Mouse (Mus musculus) left cerebral cortex, adult 8-10 months (tissue): ENCODE data around the gene Icam1. TPM values are rescaled to one million over a fixed set of nuclear protein-coding genes. Genes with fewer than 3 reads are reported as not detected.

Experiments
- DNase-seq, 2 experiments: peaks; one replicate each; pipeline ENCODE4 v3.0.0; 2022; ENCODE audit warnings: low spot score in 2 of 2
- total RNA-seq, 4 experiments: library from RNA; stranded (reverse); gene quantifications; 2 replicates each; pipeline ENCODE4 v1.2.4; 2022

The Icam1 gene
- total RNA-seq = 1 to 10 TPM; 2.2 to 4.8 (median 4.1) TPM

DNA sequence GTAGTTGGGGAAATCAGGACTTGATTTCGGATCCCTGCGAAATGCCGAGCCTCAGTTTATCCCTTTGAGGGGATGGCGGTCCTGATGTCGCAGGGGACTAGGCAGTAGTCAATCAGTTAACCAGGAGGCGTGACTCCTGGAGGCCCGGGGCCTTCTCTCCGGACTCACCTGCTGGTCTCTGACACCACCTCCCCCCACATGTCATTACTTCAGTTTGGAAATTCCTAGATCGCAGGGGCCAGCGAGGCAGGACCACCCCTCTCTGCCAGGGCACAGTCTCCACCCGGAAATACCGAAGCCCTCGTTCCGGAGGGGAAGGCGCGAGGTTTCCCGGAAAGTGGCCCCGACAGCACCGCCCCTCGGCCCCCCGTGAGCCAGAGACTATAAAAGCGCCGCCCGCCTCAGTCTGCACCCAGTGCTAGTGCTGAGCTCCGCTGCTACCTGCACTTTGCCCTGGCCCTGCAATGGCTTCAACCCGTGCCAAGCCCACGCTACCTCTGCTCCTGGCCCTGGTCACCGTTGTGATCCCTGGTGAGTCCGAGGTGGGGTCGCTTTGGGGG is at the start of gene Icam1:
Icam1 (plus strand) TSS at position 415 of the 560 bp plus-strand sequence.
- DNase-seq = no peak

DNA sequence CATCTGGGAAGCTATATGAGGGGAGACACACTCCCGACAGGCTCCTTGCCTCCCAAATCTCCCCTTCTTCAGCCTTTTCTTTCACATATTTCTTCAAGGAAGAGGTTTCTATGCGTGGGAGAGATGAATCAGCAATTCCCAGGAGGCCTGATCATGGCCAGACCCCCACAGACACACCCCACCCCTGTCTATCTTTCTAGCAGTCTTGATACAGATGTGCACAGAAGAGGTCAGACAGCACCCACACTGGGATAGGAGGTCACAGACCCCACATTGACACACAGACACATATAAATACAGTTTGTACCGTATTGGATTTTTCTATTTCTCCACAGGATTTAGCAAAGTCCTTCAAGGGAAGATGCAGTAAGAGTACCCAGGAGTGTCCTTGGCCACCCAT is 49.8 kb upstream of the Icam1 start:
- DNase-seq = no peak

DNA sequence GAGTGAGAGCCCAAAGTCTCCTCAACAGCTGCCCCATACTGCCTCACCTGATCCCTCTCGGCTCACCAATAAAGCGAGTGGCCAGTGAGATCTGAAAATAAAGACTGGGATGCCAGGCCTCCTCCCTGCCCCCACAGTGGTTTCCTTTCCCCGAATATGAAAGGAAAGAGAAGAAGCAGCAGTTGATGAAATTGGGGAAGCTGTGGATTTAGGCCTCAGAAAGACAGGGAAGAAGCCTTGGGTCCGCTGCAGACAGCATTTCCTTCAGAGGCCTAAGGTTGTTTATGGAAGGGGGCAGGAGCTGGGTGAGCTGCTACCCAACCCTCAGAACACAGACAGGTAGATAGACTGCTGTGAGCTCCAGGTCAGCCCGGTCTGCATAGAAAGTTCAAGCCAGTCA is 49.0 kb upstream of the Icam1 start:
- no peak for DNase-seq

DNA sequence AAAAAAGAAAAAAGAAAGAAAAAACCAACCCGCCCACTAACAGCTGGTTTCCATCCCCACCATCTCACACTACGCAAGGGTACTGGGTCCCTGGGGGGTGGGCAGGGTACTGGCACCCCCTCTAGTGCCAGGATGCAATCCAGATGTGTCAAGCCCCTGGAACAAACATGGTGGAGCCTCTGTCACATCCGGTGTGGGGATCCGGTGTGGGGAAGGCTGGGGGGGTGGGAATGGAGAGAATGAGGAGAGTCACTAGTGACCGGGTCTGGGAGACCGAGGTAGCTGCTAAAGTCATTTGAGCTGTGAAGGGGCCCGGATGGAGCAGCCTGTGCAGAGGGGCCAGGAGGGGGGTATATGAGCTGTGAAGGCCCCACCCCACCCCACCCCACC is 44.0 kb upstream of the Icam1 start:
- DNase-seq = no peak

- DNase-seq = peak; percentile 44 to 66
Measured at GRCm38 (mm10) chr9:20972141-20972992, 43.4 kb upstream of the Icam1 start.

DNA sequence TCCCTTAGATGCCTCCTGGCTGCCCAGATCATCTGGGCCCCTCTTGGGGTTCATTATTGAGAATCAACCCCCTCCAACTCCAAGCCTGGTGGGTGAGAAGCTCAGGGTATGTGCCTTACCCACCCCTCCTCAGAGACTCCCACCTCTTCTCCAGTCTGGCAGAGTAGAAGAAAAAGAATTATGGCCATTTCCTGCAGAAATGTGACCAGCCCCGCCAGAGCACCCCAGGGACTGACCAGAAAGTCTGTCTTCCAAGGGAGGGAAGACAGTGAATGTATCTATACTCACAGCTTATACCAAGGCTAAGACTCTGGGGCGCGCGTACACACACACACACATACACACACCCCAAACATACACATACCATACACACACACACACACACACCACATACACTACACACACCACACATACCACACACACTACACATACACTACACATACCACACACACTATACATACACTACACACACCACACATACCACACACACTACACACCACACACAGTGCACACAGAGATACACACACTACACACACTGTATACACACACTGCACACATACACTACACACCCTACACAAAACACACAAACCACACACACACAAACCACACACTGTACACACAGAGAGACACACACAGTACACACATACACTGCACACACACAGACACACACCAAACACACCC is 42.6 kb upstream of the Icam1 start:
- no peak for DNase-seq

DNA sequence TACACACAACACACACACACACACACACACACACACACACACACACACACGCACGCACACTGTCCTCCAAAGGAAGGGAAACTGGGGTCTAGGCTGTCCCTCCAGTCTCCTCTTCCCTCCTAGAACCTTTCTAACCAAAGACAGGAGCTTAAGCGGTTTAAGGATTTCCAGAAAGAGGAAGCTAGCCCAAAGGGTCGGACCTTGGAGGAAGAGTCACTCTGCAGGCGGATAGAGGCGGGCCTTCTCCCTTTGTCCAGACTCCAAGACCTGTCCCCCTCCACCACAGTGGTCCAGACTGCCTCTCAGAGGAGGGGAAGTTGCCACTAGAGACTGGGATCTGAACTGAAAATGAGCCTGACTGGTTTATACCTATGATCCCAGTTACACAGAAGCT is 42.1 kb upstream of the Icam1 start:
- DNase-seq = no peak

GRCm38 (mm10) chr9:20975431-20976215 is 40.2 kb upstream of the Icam1 start:
- DNase-seq = no peak

- DNase-seq = peak; percentile 40 to 46
Measured at GRCm38 (mm10) chr9:20976216-20976960, 39.4 kb upstream of the Icam1 start, which contains the start of gene S1pr2. Gene S1pr2, minus strand, starts transcription at chr9:20976781.

DNA sequence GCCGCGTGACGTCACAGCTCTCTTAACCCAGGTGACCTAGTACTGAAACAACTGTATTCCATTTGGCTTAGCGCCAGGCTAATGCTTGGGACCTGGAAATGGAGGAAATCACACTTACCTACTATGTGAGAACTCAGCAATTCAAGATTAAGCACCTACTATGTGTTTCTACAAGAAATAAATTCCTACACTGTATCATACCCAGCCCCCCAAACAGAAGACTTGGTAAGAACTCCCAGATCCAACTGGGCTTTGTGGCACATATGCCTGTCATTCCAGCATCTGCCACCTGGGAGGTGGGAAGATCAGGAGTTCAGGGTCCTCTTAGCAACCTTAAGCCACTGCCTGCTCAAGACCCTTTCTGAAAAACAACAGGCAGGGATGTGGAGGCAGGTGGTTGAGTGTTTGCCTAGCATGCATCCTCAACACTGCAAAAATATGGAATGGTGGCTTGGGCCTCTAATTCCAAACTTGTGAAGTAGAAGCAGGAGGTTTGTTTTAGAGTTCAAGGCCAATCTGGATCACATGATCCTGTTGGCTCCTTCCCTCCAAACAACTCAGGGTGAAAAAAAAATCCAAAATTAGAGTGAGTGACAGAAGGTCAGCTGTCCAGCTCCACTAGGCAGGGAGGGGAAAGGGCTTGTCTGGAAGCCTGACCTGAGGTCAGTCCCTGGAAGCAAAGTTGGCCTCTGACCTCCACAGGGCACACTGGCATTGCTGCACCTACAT is 38.7 kb upstream of the Icam1 start:
- DNase-seq = no peak

- no peak for DNase-seq
Measured at GRCm38 (mm10) chr9:20978409-20979095, 37.2 kb upstream of the Icam1 start.

- no peak for DNase-seq
Measured at GRCm38 (mm10) chr9:20979181-20979580, 36.6 kb upstream of the Icam1 start.

- no peak for DNase-seq
Measured at GRCm38 (mm10) chr9:20979769-20980168, 36.0 kb upstream of the Icam1 start.

GRCm38 (mm10) chr9:20982171-20982570 is 33.6 kb upstream of the Icam1 start:
- no peak for DNase-seq

DNA sequence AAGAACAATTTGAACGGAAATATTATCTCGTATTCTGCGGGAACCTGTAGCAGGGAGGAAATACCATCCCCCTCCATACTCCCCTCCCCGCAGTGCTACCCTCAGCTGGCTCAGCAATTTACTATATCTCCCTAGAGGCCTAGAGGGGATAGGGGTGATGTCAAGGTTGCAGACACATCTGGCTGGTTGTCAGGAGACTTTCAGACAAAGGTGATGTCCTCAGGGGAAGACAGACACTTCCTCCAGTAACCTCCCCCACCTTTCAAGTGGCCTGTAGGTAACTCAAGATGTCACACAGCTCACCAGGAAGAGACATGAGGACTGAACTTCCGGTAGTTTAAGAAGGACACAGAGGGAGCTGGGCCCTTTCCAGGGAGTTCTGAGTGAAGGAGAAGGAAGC is 32.6 kb upstream of the Icam1 start:
- DNase-seq = no peak

- DNase-seq = no peak
Measured at GRCm38 (mm10) chr9:20986952-20987686, 28.7 kb upstream of the Icam1 start.

DNA sequence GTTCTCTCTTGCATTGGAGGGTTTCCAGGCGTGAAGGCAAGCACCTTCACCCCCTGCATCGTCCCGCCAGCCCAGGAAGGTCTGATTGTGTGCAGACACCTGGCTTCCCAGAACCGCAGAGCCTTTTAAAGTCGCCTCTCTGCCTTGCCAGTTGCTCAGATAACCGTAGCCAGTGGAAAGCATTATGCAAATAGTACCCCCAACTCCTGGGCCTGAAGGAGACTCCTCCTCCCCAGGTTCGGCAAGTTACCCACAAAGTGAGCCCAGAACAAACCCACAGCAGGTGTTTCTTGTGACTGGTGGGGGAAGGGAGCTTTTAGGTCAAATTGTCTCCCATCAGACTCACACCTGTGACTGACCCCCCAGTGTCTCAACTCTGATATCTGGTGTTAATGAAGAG is 27.8 kb upstream of the Icam1 start:
- no peak for DNase-seq

- DNase-seq = no peak
Measured at GRCm38 (mm10) chr9:20990861-20991260, 24.9 kb upstream of the Icam1 start.

- no peak for DNase-seq
Measured at GRCm38 (mm10) chr9:20991587-20991986, 24.2 kb upstream of the Icam1 start.
